Mouse (Mus musculus) cortical plate, adult 2 months (tissue): ENCODE measurements at regions not wholly inside any gene's neighbourhood (a gene's known extent, or its start where the extent isn't known, plus 50 kb on each side); places are given as distances from the start of the nearest gene placed in this dataset.

Experiments
- CTCF ChIP-seq: fragments of 200-500 bp; IDR thresholded peaks from 2 replicates; pipeline ENCODE4 v1.5.1; 2011; ENCODE audit warnings: mild to moderate bottlenecking, control low read depth, low read length; ENCODE audit not compliant: insufficient read depth; ENCODE audit errors: extremely low read depth
- POLR2A ChIP-seq: fragments of 200-500 bp; IDR thresholded peaks from 2 replicates; pipeline ENCODE4 v1.6.1; 2011; ENCODE audit warnings: mild to moderate bottlenecking, low read length, control low read depth; ENCODE audit not compliant: insufficient read depth; ENCODE audit errors: extremely low read depth

DNA sequence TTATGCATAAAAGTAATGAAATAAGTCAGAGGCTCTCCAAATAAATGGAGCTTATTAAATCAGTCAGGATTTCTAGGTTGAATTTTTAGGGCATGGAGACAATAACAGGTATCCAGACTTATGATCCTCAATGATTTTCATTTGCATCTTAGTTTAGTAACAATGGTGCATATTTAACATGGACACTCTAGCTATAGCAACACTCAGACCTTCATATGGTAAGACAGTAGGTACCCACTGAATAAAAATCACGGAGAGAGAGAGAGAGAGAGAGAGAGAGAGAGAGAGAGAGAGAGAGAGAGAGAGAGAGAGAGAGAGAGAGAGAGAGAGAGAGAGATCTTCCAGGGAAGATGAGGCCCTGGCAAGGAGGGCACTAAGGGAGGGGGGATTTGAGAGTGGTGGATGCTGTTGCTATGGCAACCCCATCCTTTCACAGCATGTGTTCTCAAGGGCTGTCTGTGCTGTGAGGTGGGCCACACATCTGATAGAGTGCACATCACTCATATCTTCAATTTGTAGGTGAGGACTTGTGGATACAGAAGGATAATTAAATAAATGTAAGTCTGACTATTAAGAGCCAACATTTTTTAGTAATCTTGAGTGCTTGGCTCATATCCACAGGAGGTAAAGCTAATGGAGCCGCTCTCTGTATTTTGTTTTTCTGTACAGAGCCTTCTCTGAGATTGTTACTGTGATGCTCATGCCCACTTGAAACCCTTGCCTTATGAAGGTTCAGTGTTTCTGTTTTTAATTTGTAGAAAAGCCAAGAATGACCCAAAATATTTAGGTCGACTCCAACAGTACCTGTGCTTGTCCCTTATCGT is 227.7 kb downstream of the Otor start:
- TF ChIP-seq CTCF, result no peak
- no peak for TF ChIP-seq POLR2A
